In the genomic region with DNA sequence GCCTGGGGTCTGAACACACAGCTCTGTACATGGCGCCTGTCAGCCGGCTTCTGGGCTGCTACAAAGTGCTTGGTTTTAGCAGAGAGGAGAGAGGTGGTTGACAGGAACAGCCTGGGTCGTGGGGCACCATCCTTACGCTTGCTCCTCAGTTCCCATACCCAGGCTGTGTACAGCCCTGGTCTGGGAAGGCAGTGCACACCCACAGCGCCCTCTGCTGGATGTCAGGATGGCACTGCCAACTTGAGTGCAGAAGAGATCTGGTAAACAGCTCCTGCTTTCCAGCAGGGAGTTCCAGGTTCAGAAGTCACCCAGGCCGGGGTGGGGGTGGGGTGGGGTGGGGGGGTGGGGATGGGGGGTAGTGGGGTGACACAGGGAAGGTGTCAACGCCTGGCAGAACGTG, we compare ENCODE assay signal across 8 mouse cellular contexts.
DNase-seq lines count a peak whose midpoint lies in the region; ATAC-seq and TF ChIP-seq lines count a peak whose summit lies in the region.

No protein-coding gene starts in this region.

- DNase-seq in adrenal gland, adult (ENCODE audit: inconsistent age in 2 of 2, low spot score in 1 of 2) = peak; percentile 74 to 89
- peak; percentile 86 to 93 for DNase-seq in cerebellum, postnatal 25 days
- DNase-seq in gastrocnemius, adult 18-20 months (ENCODE audit: low spot score) = peak; percentile 79
- DNase-seq in hindlimb bud, embryonic 11.5 days (ENCODE audit: extremely low spot score, low read depth, low spot score) = peak; percentile 47
- DNase-seq in left cerebral cortex, adult 18-20 months (ENCODE audit: low spot score in 2 of 2) = peak; percentile 92 to 95
- DNase-seq in midbrain, embryonic 11.5 days (ENCODE audit: low spot score, missing footprints) = peak; percentile 95

- peak; percentile 92 for TF ChIP-seq CTCF in small intestine, adult 2 months (IDR thresholded peaks at IDR 0.05; ENCODE audit: extremely low read depth, insufficient read length, insufficient replicate concordance, low read depth, low read length)

- no peak overlapping the region for H3K27ac ChIP-seq in midbrain, embryonic 11.5 days (ENCODE audit: low read depth, low read length)
- H3K27ac ChIP-seq in small intestine, adult 2 months (ENCODE audit: insufficient read depth, low read depth, low read length) = no peak overlapping the region

- H3K4me1 ChIP-seq in midbrain, embryonic 11.5 days (ENCODE audit: control insufficient read depth, insufficient read depth, low read length) = no peaks in the 10 kb centered on the region
- H3K4me1 ChIP-seq in small intestine, adult 2 months (ENCODE audit: control insufficient read depth, insufficient read depth, insufficient read length, low read length) = no peaks in the 10 kb centered on the region

- TF ChIP-seq POLR2A in small intestine, adult 2 months (IDR thresholded peaks at IDR 0.05; ENCODE audit: low read depth, low read length) = no peak

- no peak overlapping the region for H3K4me2 ChIP-seq in midbrain, embryonic 11.5 days

- no peaks in the 10 kb centered on the region for H3K9me3 ChIP-seq in midbrain, embryonic 11.5 days (ENCODE audit: control insufficient read depth, low read length)

- H3K27me3 ChIP-seq in midbrain, embryonic 11.5 days (ENCODE audit: control insufficient read depth, insufficient read depth, low read length) = no peaks in the 10 kb centered on the region; the same call in 1 of the 2 replicates
- H3K27me3 ChIP-seq in small intestine, adult 2 months (ENCODE audit: control insufficient read depth, insufficient read depth, low read length) = no peaks in the 10 kb centered on the region

- 8% methylated on average over 8 of the region's 8 CpGs for WGBS in midbrain, embryonic 11.5 days
- 8% methylated on average over 8 of the region's 8 CpGs for WGBS in small intestine, adult 2 months

- peak; percentile 83 for ATAC-seq in midbrain, embryonic 11.5 days (ENCODE audit: low FRiP score)
- ATAC-seq in activated CD4-positive, CD25-positive, alpha-beta regulatory T cell, adult 4 months = no peak

- H3K36me3 ChIP-seq in midbrain, embryonic 11.5 days (ENCODE audit: control insufficient read depth, insufficient read depth, low read length) = no peaks in the 10 kb centered on the region
- H3K36me3 ChIP-seq in small intestine, adult 2 months (ENCODE audit: control insufficient read depth, insufficient read depth, low read length) = no peaks in the 10 kb centered on the region

- no peak overlapping the region for H3K4me3 ChIP-seq in midbrain, embryonic 11.5 days (ENCODE audit: low read depth, low read length)
- H3K4me3 ChIP-seq in small intestine, adult 2 months (ENCODE audit: low read depth, low read length) = no peak overlapping the region

- no peak overlapping the region for H3K9ac ChIP-seq in midbrain, embryonic 11.5 days (ENCODE audit: low read length)
